Mouse (Mus musculus) myocyte (in vitro differentiated cells): ENCODE results near the gene Bud31. TPM values are rescaled to one million over a fixed set of nuclear protein-coding genes. Genes with fewer than 3 reads are reported as not detected.
"Not testable (repeated sequence)": the region's sequence is repeated elsewhere in the genome, so short reads cannot be mapped to it uniquely, and the experiment has no call there.

ENCODE experiments used
- H3K27me3 ChIP-seq: one replicate; pipeline ENCODE4 v1.6.1; 2011; ENCODE audit not compliant: control insufficient read depth, insufficient read depth, insufficient read length
- H3K36me3 ChIP-seq: one replicate; pipeline ENCODE4 v1.6.1; 2011; ENCODE audit not compliant: control insufficient read depth, insufficient read depth
- H3K4me2 ChIP-seq: one replicate; pipeline ENCODE4 v1.6.1; 2011; ENCODE audit warnings: low read depth, control low read depth
- H3K4me3 ChIP-seq: one replicate; pipeline ENCODE4 v1.5.1; 2011; ENCODE audit warnings: mild to moderate bottlenecking, control low read depth, moderate library complexity
- H3K79me2 ChIP-seq: one replicate; pipeline ENCODE4 v1.6.1; 2011; ENCODE audit not compliant: control insufficient read depth, insufficient read depth
- H3ac ChIP-seq: one replicate; pipeline ENCODE4 v1.6.1; 2011; ENCODE audit not compliant: control insufficient read depth, insufficient read length
- CEBPB ChIP-seq: IDR thresholded peaks from 2 replicates; pipeline ENCODE4 v1.6.1; 2011; ENCODE audit warnings: mild to moderate bottlenecking, moderate library complexity; ENCODE audit not compliant: poor library complexity, insufficient read depth, severe bottlenecking
- E2F4 ChIP-seq: IDR thresholded peaks from one replicate; pipeline ENCODE4 v1.6.1; 2011; ENCODE audit warnings: mild to moderate bottlenecking, control low read depth, moderate library complexity; ENCODE audit not compliant: insufficient read depth
- MAX ChIP-seq: IDR thresholded peaks from one replicate; pipeline ENCODE4 v1.6.1; 2011; ENCODE audit warnings: low read depth, mild to moderate bottlenecking, control low read depth
- MYOD1 ChIP-seq, 3 experiments: IDR thresholded peaks; one replicate each; pipeline ENCODE4 v1.6.1; 2011; ENCODE audit warnings: control low read depth in 2 of 3, low read depth in 2 of 3, mild to moderate bottlenecking in 2 of 3, moderate library complexity in 1 of 3; ENCODE audit not compliant: insufficient read length in 2 of 3, control insufficient read depth in 1 of 3
- MYOG ChIP-seq, 3 experiments: IDR thresholded peaks; one replicate each; pipeline ENCODE4 v1.6.1; 2011; ENCODE audit warnings: control low read depth in 2 of 3, low read depth in 2 of 3, mild to moderate bottlenecking in 2 of 3; ENCODE audit not compliant: insufficient read length in 2 of 3, control insufficient read depth in 1 of 3, insufficient read depth in 1 of 3
- POLR2A ChIP-seq: IDR thresholded peaks from one replicate; pipeline ENCODE4 v1.6.1; 2011; ENCODE audit warnings: low read depth, mild to moderate bottlenecking, control low read depth, moderate library complexity; ENCODE audit not compliant: insufficient read length
- POLR2AphosphoS2 ChIP-seq: IDR thresholded peaks from one replicate; pipeline ENCODE4 v1.6.1; 2011; ENCODE audit warnings: low read depth, control low read depth; ENCODE audit not compliant: insufficient read length
- REST ChIP-seq: IDR thresholded peaks from one replicate; pipeline ENCODE4 v1.6.1; 2011; ENCODE audit warnings: mild to moderate bottlenecking, control low read depth, moderate library complexity; ENCODE audit not compliant: insufficient read depth, insufficient read length
- SRF ChIP-seq: IDR thresholded peaks from one replicate; pipeline ENCODE4 v1.6.1; 2011; ENCODE audit warnings: low read depth; ENCODE audit not compliant: control insufficient read depth, insufficient read length
- TCF12 ChIP-seq: IDR thresholded peaks from one replicate; pipeline ENCODE4 v1.6.1; 2011; ENCODE audit warnings: mild to moderate bottlenecking, control low read depth; ENCODE audit not compliant: poor library complexity, insufficient read depth, severe bottlenecking
- TCF3 ChIP-seq: IDR thresholded peaks from one replicate; pipeline ENCODE4 v1.6.1; 2011; ENCODE audit warnings: low read depth, control low read depth; ENCODE audit not compliant: insufficient read length
- USF1 ChIP-seq: IDR thresholded peaks from one replicate; pipeline ENCODE4 v1.6.1; 2011; ENCODE audit warnings: low read depth, mild to moderate bottlenecking, control low read depth, moderate library complexity
- polyA plus RNA-seq: library from polyadenylated mRNA; unstranded; fragments of >200 nt; fragmentation: generic; extraction: Trizol; gene quantifications from one replicate; pipeline ENCODE4 v1.2.1, GENCODE M21; 2012; ENCODE audit warnings: missing spikeins

Gene Bud31
- polyA plus RNA-seq, 1 experiment, result 130 TPM

DNA sequence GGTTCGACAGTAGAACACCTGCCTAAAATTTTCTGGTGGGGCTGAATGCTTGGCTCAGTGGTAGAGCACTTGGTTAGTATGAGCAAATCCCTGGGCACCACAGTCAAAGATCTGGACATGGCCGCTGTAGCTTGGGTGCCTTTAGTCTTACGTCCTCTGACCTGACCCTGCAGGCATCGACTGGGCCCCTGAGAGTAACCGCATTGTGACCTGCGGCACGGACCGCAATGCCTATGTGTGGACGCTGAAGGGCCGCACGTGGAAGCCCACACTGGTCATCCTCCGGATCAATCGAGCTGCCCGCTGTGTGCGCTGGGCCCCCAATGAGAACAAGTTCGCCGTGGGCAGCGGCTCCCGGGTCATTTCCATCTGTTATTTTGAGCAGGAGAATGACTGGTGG lies 16.8 kb upstream of the Bud31 start:
- Histone ChIP-seq H3K4me2 (no peak overlapping the region), H3K36me3 (peaks cover 36% of the 10 kb centered on the region), H3K4me3 (no peak overlapping the region), H3K27me3 (no peaks in the 10 kb centered on the region), H3ac (no peak overlapping the region), H3K79me2 (peaks cover 33% of the 10 kb centered on the region)
- TF ChIP-seq POLR2AphosphoS2, result peak; percentile 42
- TF ChIP-seq MAX, result no peak

DNA sequence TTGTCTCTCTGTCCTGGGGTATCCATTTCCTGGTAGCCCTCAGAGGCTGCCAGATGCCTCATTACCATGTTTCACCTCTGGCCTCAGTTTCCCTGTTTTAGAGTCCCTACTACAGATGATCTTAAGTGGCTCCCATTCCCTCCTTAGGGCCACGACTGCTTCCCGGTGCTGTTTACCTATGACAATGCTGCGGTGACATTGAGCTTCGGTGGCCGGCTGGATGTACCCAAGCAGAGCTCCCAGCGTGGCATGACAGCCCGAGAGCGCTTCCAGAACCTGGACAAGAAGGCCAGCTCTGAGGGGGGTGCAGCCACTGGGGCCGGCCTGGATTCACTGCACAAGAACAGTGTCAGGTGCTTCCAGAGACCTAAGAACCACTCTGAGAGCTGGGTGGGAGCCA lies 13.6 kb upstream of the Bud31 start:
- Histone ChIP-seq H3K4me2 (no peak overlapping the region), H3K79me2 (peaks cover 3% of the 10 kb centered on the region), H3K4me3 (no peak overlapping the region), H3ac (no peak overlapping the region), H3K27me3 (no peaks in the 10 kb centered on the region), H3K36me3 (peaks cover 47% of the 10 kb centered on the region)
- TF ChIP-seq E2F4, result no peak
- TF ChIP-seq USF1, result no peak
- TF ChIP-seq POLR2A, result no peak
- no peak for TF ChIP-seq TCF3
- no peak for TF ChIP-seq MYOD1 (IDR thresholded peaks at IDR 0.05; ENCODE audit: control insufficient read depth in 1 of 3, insufficient read length in 2 of 3, low read depth in 2 of 3)
- TF ChIP-seq POLR2AphosphoS2, result no peak
- no peak for TF ChIP-seq SRF
- TF ChIP-seq MAX, result no peak
- no peak for TF ChIP-seq TCF12
- TF ChIP-seq MYOG (IDR thresholded peaks at IDR 0.05; ENCODE audit: control insufficient read depth in 1 of 3, insufficient read depth in 1 of 3, insufficient read length in 2 of 3, low read depth in 2 of 3), result no peak
- TF ChIP-seq REST, result no peak
- TF ChIP-seq CEBPB, result no peak

- peaks cover 54% of the 10 kb centered on the region for H3K36me3 ChIP-seq
- TF ChIP-seq SRF (no peak), MYOD1 (IDR thresholded peaks at IDR 0.05; ENCODE audit: control insufficient read depth in 1 of 3, insufficient read length in 2 of 3, low read depth in 2 of 3) (no peak), POLR2AphosphoS2 (peak; percentile 72), POLR2A (no peak), TCF3 (no peak), E2F4 (no peak)
- no peak overlapping the region for H3K4me3 ChIP-seq
- H3K79me2 ChIP-seq, result peaks cover 4% of the 10 kb centered on the region
- H3K4me2 ChIP-seq, result no peak overlapping the region
- H3K27me3 ChIP-seq, result no peaks in the 10 kb centered on the region
- H3ac ChIP-seq, result no peak overlapping the region
These were observed 11.0 kb upstream of the Bud31 start for GRCm38 (mm10) chr5:145129124-145129523.

DNA sequence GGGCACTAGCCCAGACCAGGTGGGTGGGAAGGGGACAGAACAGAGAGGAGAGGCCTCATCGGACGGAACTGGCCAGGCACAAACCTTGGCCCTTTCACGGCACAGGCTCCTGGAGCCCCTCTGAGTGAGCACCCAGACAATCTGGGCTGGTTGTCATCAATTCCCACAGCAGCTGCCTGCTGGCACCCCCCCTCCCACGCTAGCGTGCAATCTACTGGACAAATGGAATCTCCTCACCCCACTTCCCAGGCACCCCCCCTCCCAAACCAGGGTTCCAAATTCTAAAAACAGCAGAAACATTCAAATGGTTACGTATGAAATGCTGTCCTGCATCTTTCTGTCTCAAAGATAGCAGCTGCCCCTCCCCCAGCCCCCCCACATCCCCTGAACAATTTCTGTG lies 10.4 kb upstream of the Bud31 start:
- H3K4me2 ChIP-seq, H3K79me2 ChIP-seq, H3ac ChIP-seq, H3K4me3 ChIP-seq, H3K27me3 ChIP-seq: not testable (repeated sequence)
- peaks cover 56% of the 10 kb centered on the region for H3K36me3 ChIP-seq

DNA sequence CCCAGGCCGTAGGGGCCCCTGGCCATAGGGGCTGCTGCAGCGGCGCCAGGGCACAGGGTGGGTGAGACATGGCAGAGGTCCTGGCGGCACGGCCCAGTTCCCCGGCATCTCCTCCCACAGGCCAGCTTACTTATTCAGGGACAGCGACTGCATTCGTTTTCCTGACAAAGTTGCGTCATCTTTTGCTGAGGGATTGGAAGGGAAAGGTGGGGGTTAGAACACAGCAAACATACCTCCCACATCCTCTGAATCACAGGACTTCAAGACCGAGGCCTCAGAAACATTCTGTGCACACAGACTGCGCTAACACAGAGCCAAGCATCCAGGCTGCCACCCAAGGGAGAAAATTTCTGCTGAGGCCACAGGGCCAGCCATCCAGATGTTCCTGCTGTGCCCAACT lies 10.0 kb upstream of the Bud31 start:
- peaks cover 56% of the 10 kb centered on the region for H3K36me3 ChIP-seq
- H3K4me3 ChIP-seq, result no peak overlapping the region
- peak; percentile 74 for TF ChIP-seq POLR2AphosphoS2
- TF ChIP-seq CEBPB, result peak; percentile 49; the same call in 1 of the 2 replicates
- TF ChIP-seq MYOD1 (IDR thresholded peaks at IDR 0.05; ENCODE audit: control insufficient read depth in 1 of 3, insufficient read length in 2 of 3, low read depth in 2 of 3), result no peak
- H3K79me2 ChIP-seq, result peaks cover 8% of the 10 kb centered on the region
- no peak overlapping the region for H3K4me2 ChIP-seq
- no peak overlapping the region for H3ac ChIP-seq
- H3K27me3 ChIP-seq, result no peaks in the 10 kb centered on the region

GRCm38 (mm10) chr5:145130995-145131394 lies 9.2 kb upstream of the Bud31 start:
- no peak overlapping the region for H3K4me3 ChIP-seq
- H3ac ChIP-seq, result no peak overlapping the region
- TF ChIP-seq TCF12 (no peak), REST (no peak), E2F4 (no peak), POLR2AphosphoS2 (peak; percentile 56), MAX (no peak), CEBPB (no peak), MYOG (IDR thresholded peaks at IDR 0.05; ENCODE audit: control insufficient read depth in 1 of 3, insufficient read depth in 1 of 3, insufficient read length in 2 of 3, low read depth in 2 of 3) (no peak)
- H3K79me2 ChIP-seq, result peaks cover 10% of the 10 kb centered on the region
- peaks cover 51% of the 10 kb centered on the region for H3K36me3 ChIP-seq
- no peak overlapping the region for H3K4me2 ChIP-seq
- H3K27me3 ChIP-seq, result no peaks in the 10 kb centered on the region

GRCm38 (mm10) chr5:145133275-145133674 lies 6.9 kb upstream of the Bud31 start:
- peaks cover 33% of the 10 kb centered on the region for H3K79me2 ChIP-seq
- not testable (repeated sequence) for H3K4me2 ChIP-seq, H3K4me3 ChIP-seq, H3ac ChIP-seq, H3K27me3 ChIP-seq
- H3K36me3 ChIP-seq, result peaks cover 38% of the 10 kb centered on the region
